Mouse (Mus musculus) forebrain, embryonic 13.5 days (tissue): ENCODE measurements around the gene 4833439L19Rik. TPM values are rescaled to one million over a fixed set of nuclear protein-coding genes. Genes with fewer than 3 reads are reported as not detected.
A peak's percentile ranks its signal among the peaks of the same experiment; 100 is the strongest.

ENCODE experiments used
- ATAC-seq: fragments of 200-750 bp; cut with Nextera tagmentation; 2 replicates; pipeline ENCODE4 v1.8.0; 2017
- H3K27ac ChIP-seq: fragments of 300-500 bp; sonication (generic); 2 replicates; pipeline ENCODE4 v1.5.1; 2015; ENCODE audit warnings: inconsistent platforms, mild to moderate bottlenecking, moderate library complexity
- H3K27me3 ChIP-seq: fragments of 300-500 bp; sonication (generic); 2 replicates; pipeline ENCODE4 v1.6.1; 2015; ENCODE audit warnings: mild to moderate bottlenecking, inconsistent platforms
- H3K36me3 ChIP-seq: fragments of 300-500 bp; sonication (generic); 2 replicates; pipeline ENCODE4 v1.6.1; 2015; ENCODE audit warnings: mild to moderate bottlenecking, inconsistent platforms; ENCODE audit not compliant: poor library complexity, severe bottlenecking
- H3K4me1 ChIP-seq: fragments of 300-500 bp; sonication (generic); 2 replicates; pipeline ENCODE4 v1.6.1; 2015; ENCODE audit warnings: inconsistent platforms
- H3K4me2 ChIP-seq: fragments of 300-500 bp; sonication (generic); 2 replicates; pipeline ENCODE4 v1.6.1; 2015; ENCODE audit warnings: inconsistent platforms, mild to moderate bottlenecking, moderate library complexity
- H3K4me3 ChIP-seq: fragments of 300-500 bp; sonication (generic); 2 replicates; pipeline ENCODE4 v1.5.1; 2015; ENCODE audit warnings: mild to moderate bottlenecking, inconsistent platforms
- H3K9ac ChIP-seq: fragments of 300-500 bp; sonication (generic); 2 replicates; pipeline ENCODE4 v1.6.1; 2015; ENCODE audit warnings: mild to moderate bottlenecking, inconsistent platforms
- H3K9me3 ChIP-seq: fragments of 300-500 bp; sonication (generic); replicated peaks from 2 replicates; pipeline ENCODE4 v1.6.1; 2016; ENCODE audit warnings: inconsistent platforms
- WGBS: fragments of 180-500 bp; shearing (Covaris S2); methylation state at CpG from one replicate; pipeline ENCODE4 v1.1.7; 2015; 5-methylcytosine and 5-hydroxymethylcytosine counted together
- microRNA-seq: library from miRNA; unstranded; fragments of <30 nt; microRNA quantifications from one replicate; pipeline ENCODE4, GENCODE M21; 2016
- polyA plus RNA-seq: library from polyadenylated mRNA; unstranded; fragments of >200 nt; fragmentation: Nextera tagmentation; extraction: Ambion mirVana; gene quantifications from 2 replicates; pipeline ENCODE4 v1.2.1, GENCODE M21; 2015

The 4833439L19Rik gene
- polyA plus RNA-seq, 1 experiment from 2014 or later: 262 TPM

- Histone ChIP-seq H3K4me3 (peak within 1 kb of the TSS; percentile 73), H3K4me1 (peaks cover 17% of the 10 kb centered on the region), H3K27me3 (0 out of 2 replicates have a peak, but pooled peaks cover 8% of the 10 kb centered on the region), H3K27ac (peak within 1 kb of the TSS; percentile 79), H3K4me2 (peak within 1 kb of the TSS; percentile 90), H3K9me3 (no peaks in the 10 kb centered on the region), H3K36me3 (0 out of 2 replicates have a peak, but pooled peaks cover 2% of the 10 kb centered on the region), H3K9ac (peak within 1 kb of the TSS; percentile 87)
- peak; percentile 92 for ATAC-seq
- WGBS: 1% methylated on average over 89 of the region's 105 CpGs
Measured at GRCm38 (mm10) chr13:54503604-54504521, 61.4 kb downstream of the 4833439L19Rik start, which contains the start of gene Simc1. Gene Simc1, plus strand, starts transcription at chr13:54503779.

GRCm38 (mm10) chr13:54503278-54503603 is 62.0 kb downstream of the 4833439L19Rik start:
- Histone ChIP-seq H3K4me1 (peaks cover 17% of the 10 kb centered on the region), H3K4me2 (peak overlapping the region; percentile 90), H3K9me3 (no peaks in the 10 kb centered on the region), H3K4me3 (peak overlapping the region; percentile 73), H3K27ac (peak overlapping the region; percentile 79), H3K27me3 (0 out of 2 replicates have a peak, but pooled peaks cover 8% of the 10 kb centered on the region), H3K36me3 (no peaks in the 10 kb centered on the region), H3K9ac (peak overlapping the region; percentile 87)
- 2% methylated on average over 14 of the region's 14 CpGs for WGBS
- ATAC-seq: peak; percentile 70

GRCm38 (mm10) chr13:54501957-54502690 is 63.1 kb downstream of the 4833439L19Rik start:
- Histone ChIP-seq H3K27ac (no peak overlapping the region), H3K27me3 (0 out of 2 replicates have a peak, but pooled peaks cover 8% of the 10 kb centered on the region), H3K36me3 (no peaks in the 10 kb centered on the region), H3K4me3 (no peak overlapping the region), H3K9ac (no peak overlapping the region), H3K4me1 (peaks cover 17% of the 10 kb centered on the region), H3K9me3 (no peaks in the 10 kb centered on the region), H3K4me2 (no peak overlapping the region)
- ATAC-seq: no peak
- 63% methylated on average over 3 of the region's 3 CpGs for WGBS

- H3K27me3 ChIP-seq: 0 out of 2 replicates have a peak, but pooled peaks cover 8% of the 10 kb centered on the region
- H3K27ac ChIP-seq: no peak overlapping the region
- no peak for ATAC-seq
- H3K4me1 ChIP-seq: peaks cover 17% of the 10 kb centered on the region
- H3K9ac ChIP-seq: no peak overlapping the region
- no peaks in the 10 kb centered on the region for H3K36me3 ChIP-seq
- H3K4me2 ChIP-seq: no peak overlapping the region
- no peaks in the 10 kb centered on the region for H3K9me3 ChIP-seq
- 79% methylated on average over 2 of the region's 2 CpGs for WGBS
- H3K4me3 ChIP-seq: no peak overlapping the region
Measured at GRCm38 (mm10) chr13:54501352-54501751, 63.9 kb downstream of the 4833439L19Rik start.

Small RNAs within 50 kb of the gene (microRNA-seq; reads per million reads assigned to microRNA genes)
- not detected for gene Gm24195

Other genes with a start within 250 kb of the 4833439L19Rik start
- 20.0 and 22.8 TPM in 2 replicates for gene Cplx2, start 194.1 kb downstream of the 4833439L19Rik start, polyA plus RNA-seq
- 108 and 113 TPM in 2 replicates for gene Thoc3, start 96.6 kb downstream of the 4833439L19Rik start, polyA plus RNA-seq
- 17.7 and 17.8 TPM in 2 replicates for gene Simc1, start 61.7 kb downstream of the 4833439L19Rik start, polyA plus RNA-seq
- gene Arl10, start 9.6 kb upstream of the 4833439L19Rik start, polyA plus RNA-seq: 52.1 and 53.5 TPM in 2 replicates
- 59.6 and 66.2 TPM in 2 replicates for gene Nop16, start 24.7 kb upstream of the 4833439L19Rik start, polyA plus RNA-seq
- 204 and 209 TPM in 2 replicates for gene Higd2a, start 24.8 kb upstream of the 4833439L19Rik start, polyA plus RNA-seq
- gene Cltb, start 45.9 kb upstream of the 4833439L19Rik start, polyA plus RNA-seq: 57.2 and 60.3 TPM in 2 replicates
- gene Faf2, start 56.3 kb upstream of the 4833439L19Rik start, polyA plus RNA-seq: 69.4 and 73.2 TPM in 2 replicates
- 98.6 and 98.8 TPM in 2 replicates for gene Rnf44, start 128.5 kb upstream of the 4833439L19Rik start, polyA plus RNA-seq
- gene Cdhr2, start 136.0 kb upstream of the 4833439L19Rik start, polyA plus RNA-seq: 0.05 TPM in 1 of 2 replicates, not detected in the other
- gene Gprin1, start 184.4 kb upstream of the 4833439L19Rik start, polyA plus RNA-seq: 3.5 TPM in 2 replicates
- gene Sncb, start 201.2 kb upstream of the 4833439L19Rik start, polyA plus RNA-seq: 9.1 and 10.6 TPM in 2 replicates
- gene Eif4e1b, start 218.6 kb upstream of the 4833439L19Rik start, polyA plus RNA-seq: not detected in 2 replicates
- gene Tspan17, start 223.9 kb upstream of the 4833439L19Rik start, polyA plus RNA-seq: 11.9 and 15.0 TPM in 2 replicates